Mouse (Mus musculus): ENCODE measurements around the gene Ptrh1.

- TF ChIP-seq CTCF (IDR thresholded peaks at IDR 0.05; ENCODE audit: low read depth) (no peak), EP300 (optimal IDR thresholded peaks at IDR 0.05) (no peak)
These were observed 8.6 kb downstream of the Ptrh1 start, which contains the start of gene Cfap157 for GRCm38 (mm10) chr2:32784048-32784681.
